Mouse (Mus musculus) granulocyte monocyte progenitor cell, adult 5-6 weeks (primary cell): ENCODE measurements around the gene Tmem185b. TPM values are rescaled to one million over a fixed set of nuclear protein-coding genes. Genes with fewer than 3 reads are reported as not detected.

ENCODE experiments used
- ATAC-seq: replicated peaks from 2 replicates; pipeline ENCODE4 v1.8.0; 2016; ENCODE audit warnings: mild to moderate bottlenecking, moderate TSS enrichment, inconsistent platforms; ENCODE audit not compliant: poor library complexity, severe bottlenecking
- total RNA-seq, 2 experiments: library from RNA; stranded (forward) in 1 of 2; stranded (reverse) in 1 of 2; fragments of 200-712, 200-1000 nt in 1 of 2; fragments of >200 nt in 1 of 2; fragmentation: Nextera tagmentation in 1 of 2; gene quantifications; 2 replicates each; pipeline ENCODE4 v1.2.3; 2014 to 2017

Gene Tmem185b
- total RNA-seq, 2 experiments from 2014 or later = 10.8 to 12.6 TPM

GRCm38 (mm10) chr1:119501881-119502280 is 24.1 kb upstream of the Tmem185b start:
- no peak for ATAC-seq

GRCm38 (mm10) chr1:119502729-119503128 is 23.2 kb upstream of the Tmem185b start:
- ATAC-seq = no peak

- no peak for ATAC-seq
These were observed 22.8 kb upstream of the Tmem185b start for GRCm38 (mm10) chr1:119503181-119503580.

- ATAC-seq = no peak
These were observed 22.2 kb upstream of the Tmem185b start for GRCm38 (mm10) chr1:119503808-119504207.

GRCm38 (mm10) chr1:119504260-119505062 is 21.5 kb upstream of the Tmem185b start, which contains the start of gene Ralb:
TSS of gene Ralb (minus strand) at chr1:119504794.
- peak; percentile 88 for ATAC-seq

GRCm38 (mm10) chr1:119505951-119506350 is 20.0 kb upstream of the Tmem185b start:
- no peak for ATAC-seq

- ATAC-seq = no peak
These were observed 17.4 kb upstream of the Tmem185b start for GRCm38 (mm10) chr1:119508548-119508947.

- no peak for ATAC-seq
These were observed 16.5 kb upstream of the Tmem185b start for GRCm38 (mm10) chr1:119509474-119509873.

- no peak for ATAC-seq
These were observed 15.6 kb upstream of the Tmem185b start for GRCm38 (mm10) chr1:119510409-119510808.

- no peak for ATAC-seq
These were observed 15.1 kb upstream of the Tmem185b start for GRCm38 (mm10) chr1:119510857-119511256.

- ATAC-seq = no peak
These were observed 7.9 kb upstream of the Tmem185b start for GRCm38 (mm10) chr1:119518060-119518459.

GRCm38 (mm10) chr1:119518786-119519185 is 7.2 kb upstream of the Tmem185b start:
- no peak for ATAC-seq

- no peak for ATAC-seq
These were observed 6.7 kb upstream of the Tmem185b start for GRCm38 (mm10) chr1:119519286-119519685.

GRCm38 (mm10) chr1:119521029-119521428 is 4.9 kb upstream of the Tmem185b start:
- no peak for ATAC-seq

- ATAC-seq = no peak
These were observed 4.3 kb upstream of the Tmem185b start for GRCm38 (mm10) chr1:119521681-119522080.

- 0 out of 2 replicates have a peak, but pooled peaks have one; percentile 9 for ATAC-seq
These were observed 3.2 kb upstream of the Tmem185b start for GRCm38 (mm10) chr1:119522726-119523125.

GRCm38 (mm10) chr1:119523369-119523768 is 2.6 kb upstream of the Tmem185b start:
- no peak for ATAC-seq

- ATAC-seq = no peak
These were observed 2.1 kb upstream of the Tmem185b start for GRCm38 (mm10) chr1:119523826-119524225.

- ATAC-seq = peak; percentile 6; the same call in 1 of the 2 replicates
These were observed 936 bp upstream of the Tmem185b start for GRCm38 (mm10) chr1:119525004-119525444.

GRCm38 (mm10) chr1:119530941-119531340 is 5.0 kb downstream of the Tmem185b start:
- no peak for ATAC-seq

GRCm38 (mm10) chr1:119532165-119532564 is 6.2 kb downstream of the Tmem185b start:
- no peak for ATAC-seq
